Mouse (Mus musculus): ENCODE measurements around the gene Col6a4. TPM values are rescaled to one million over a fixed set of nuclear protein-coding genes. Genes with fewer than 3 reads are reported as not detected.

Col6a4 gene
- polyA plus RNA-seq, 1 experiment from 2014 or later = 0.59 TPM

DNA sequence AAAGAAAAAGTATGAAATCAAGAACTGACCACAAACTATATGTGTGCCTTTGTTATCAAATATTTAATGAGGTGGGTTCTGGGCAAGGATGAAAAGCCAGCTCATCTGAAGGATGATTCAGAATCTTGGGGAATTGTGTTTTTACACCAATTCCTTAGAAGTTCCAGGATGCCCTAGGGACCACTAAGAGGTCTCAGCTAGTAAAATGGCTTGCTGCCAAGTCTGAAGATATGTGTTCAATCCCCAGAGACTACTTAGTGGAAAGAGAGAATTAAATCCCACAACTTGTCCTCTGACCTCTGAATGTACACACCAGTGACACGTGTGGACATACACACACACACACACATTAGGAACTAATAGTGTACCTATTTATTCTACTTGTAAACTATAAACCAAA is 137.5 kb downstream of the Col6a4 start:
- H3K4me2 ChIP-seq (replicated peaks) = no peak overlapping the region
- H3K27ac ChIP-seq (replicated peaks) = no peak overlapping the region
- peaks cover 3% of the 10 kb centered on the region; the same call in 1 of the 2 replicates for H3K27me3 ChIP-seq
- H3K9ac ChIP-seq = no peak overlapping the region
- no peak overlapping the region for H3K4me3 ChIP-seq (replicated peaks)
- no peaks in the 10 kb centered on the region for H3K36me3 ChIP-seq
- 57% methylated on average over 1 of the region's 1 CpGs for WGBS
- no peaks in the 10 kb centered on the region for H3K9me3 ChIP-seq (replicated peaks)
- no peak for ATAC-seq (ENCODE audit: insufficient number of reproducible peaks, low FRiP score, low TSS enrichment, low read depth)
- H3K4me1 ChIP-seq = 0 out of 2 replicates have a peak, but pooled peaks cover 3% of the 10 kb centered on the region

- Histone ChIP-seq H3K4me3 (replicated peaks) (no peak overlapping the region), H3K9me3 (replicated peaks) (no peaks in the 10 kb centered on the region), H3K36me3 (no peaks in the 10 kb centered on the region), H3K4me2 (replicated peaks) (no peak overlapping the region), H3K4me1 (no peaks in the 10 kb centered on the region), H3K27me3 (no peaks in the 10 kb centered on the region), H3K9ac (no peak overlapping the region), H3K27ac (replicated peaks) (no peak overlapping the region)
- ATAC-seq (ENCODE audit: insufficient number of reproducible peaks, low FRiP score, low TSS enrichment, low read depth) = no peak
- 97% methylated on average over 1 of the region's 1 CpGs for WGBS
Observed at GRCm38 (mm10) chr9:105949755-105950154, 146.8 kb downstream of the Col6a4 start.

GRCm38 (mm10) chr9:105947577-105947976 is 149.0 kb downstream of the Col6a4 start:
- H3K4me1 ChIP-seq = no peaks in the 10 kb centered on the region
- H3K4me3 ChIP-seq (replicated peaks) = no peak overlapping the region
- no peak overlapping the region for H3K9ac ChIP-seq
- H3K27ac ChIP-seq (replicated peaks) = no peak overlapping the region
- H3K9me3 ChIP-seq (replicated peaks) = no peaks in the 10 kb centered on the region
- ATAC-seq (ENCODE audit: insufficient number of reproducible peaks, low FRiP score, low TSS enrichment, low read depth) = no peak
- 69% methylated on average over 3 of the region's 3 CpGs for WGBS
- no peaks in the 10 kb centered on the region for H3K36me3 ChIP-seq
- H3K4me2 ChIP-seq (replicated peaks) = no peak overlapping the region
- no peaks in the 10 kb centered on the region for H3K27me3 ChIP-seq

Other genes starting within 250 kb of the Col6a4 start
- 0.05 and 0.15 TPM in 2 replicates for gene Col6a5, start 136.1 kb downstream of the Col6a4 start, polyA plus RNA-seq (2015; fragmentation: Nextera tagmentation; extraction: Ambion mirVana)
- 2.9 and 3.0 TPM in 2 replicates for gene Glyctk, start 61.4 kb upstream of the Col6a4 start, polyA plus RNA-seq (2015; fragmentation: Nextera tagmentation; extraction: Ambion mirVana)
- 22.3 and 24.2 TPM in 2 replicates for gene Wdr82, start 74.1 kb upstream of the Col6a4 start, polyA plus RNA-seq (2015; fragmentation: Nextera tagmentation; extraction: Ambion mirVana)
- 55.8 and 57.1 TPM in 2 replicates for gene Ppm1m, start 103.0 kb upstream of the Col6a4 start, polyA plus RNA-seq (2015; fragmentation: Nextera tagmentation; extraction: Ambion mirVana)
- 57.2 and 64.1 TPM in 2 replicates for gene Twf2, start 106.3 kb upstream of the Col6a4 start, polyA plus RNA-seq (2015; fragmentation: Nextera tagmentation; extraction: Ambion mirVana)
- gene Tlr9, start 125.8 kb upstream of the Col6a4 start, polyA plus RNA-seq (2015; fragmentation: Nextera tagmentation; extraction: Ambion mirVana) = 0.07 and 0.28 TPM in 2 replicates
- gene Alas1, start 151.9 kb upstream of the Col6a4 start, polyA plus RNA-seq (2015; fragmentation: Nextera tagmentation; extraction: Ambion mirVana) = 107 and 109 TPM in 2 replicates
- 22.4 and 32.8 TPM in 2 replicates for gene Poc1a, start 184.3 kb upstream of the Col6a4 start, polyA plus RNA-seq (2015; fragmentation: Nextera tagmentation; extraction: Ambion mirVana)

Measured in embryonic facial prominence, embryonic 15.5 days (tissue).